Mouse (Mus musculus): ENCODE data around the gene Ube2n.

- no peak for TF ChIP-seq CTCF (IDR thresholded peaks at IDR 0.05 in 2 of 3, conservative IDR thresholded peaks at IDR 0.05 in 1 of 3; ENCODE audit: control insufficient read depth in 1 of 3, insufficient read depth in 1 of 3, low read depth in 2 of 3, low read length in 3 of 3, poor library complexity in 1 of 3, severe bottlenecking in 1 of 3)
- no peak for TF ChIP-seq NRF1 (IDR thresholded peaks at IDR 0.05; ENCODE audit: insufficient read depth, low read depth, low read length, poor library complexity, severe bottlenecking)
- TF ChIP-seq USF1 (IDR thresholded peaks at IDR 0.05; ENCODE audit: low read depth, low read length), result no peak
- TF ChIP-seq MYB (IDR thresholded peaks at IDR 0.05; ENCODE audit: low read depth, low read length), result no peak
Measured at GRCm38 (mm10) chr10:95566786-95567185, 51.8 kb downstream of the Ube2n start.

Data from MEL (cell line).